Mouse (Mus musculus) 416B (cell line): ENCODE measurements around the gene Brms1.

Source experiments
- DNase-seq: peaks from one replicate; pipeline ENCODE4 v3.0.0; 2011; ENCODE audit warnings: low read depth

Brms1 gene

DNA sequence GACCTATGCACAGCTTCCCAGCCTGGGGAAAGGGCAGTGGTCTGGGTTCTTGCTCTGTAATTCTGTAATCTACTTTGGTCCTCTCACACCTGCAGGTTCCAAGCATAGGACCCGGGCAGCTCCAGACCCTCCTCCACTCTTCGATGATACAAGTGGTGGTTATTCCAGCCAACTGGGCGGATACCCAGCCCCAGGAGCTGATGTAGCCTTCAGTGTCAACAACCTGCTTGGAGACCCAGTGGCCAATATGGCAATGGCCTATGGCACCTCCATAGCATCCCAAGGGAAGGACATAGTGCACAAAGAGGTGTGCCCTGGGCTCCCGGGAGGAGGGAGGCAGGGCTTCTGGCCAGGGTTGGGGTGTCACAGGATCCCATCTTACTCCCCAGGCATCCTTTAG, 48.2 kb downstream of the Brms1 start:
- no peak for DNase-seq

DNA sequence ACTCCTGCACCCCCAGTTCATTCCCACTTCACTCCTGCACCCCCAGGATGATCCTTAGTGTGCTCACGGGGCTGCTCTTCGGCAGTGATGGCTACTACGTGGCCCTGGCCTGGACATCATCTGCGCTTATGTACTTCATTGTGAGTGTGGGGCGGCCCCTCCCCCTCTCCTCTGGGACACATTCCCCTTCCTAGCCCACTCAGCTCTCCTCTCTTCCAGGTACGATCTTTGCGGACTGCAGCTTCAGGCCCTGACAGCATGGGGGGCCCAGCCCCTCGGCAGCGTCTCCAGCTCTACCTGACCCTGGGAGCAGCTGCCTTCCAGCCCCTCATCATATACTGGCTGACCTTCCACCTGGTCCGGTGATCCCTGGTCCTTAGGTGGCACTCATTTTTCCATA, 50.9 kb downstream of the Brms1 start:
- DNase-seq: no peak

DNA sequence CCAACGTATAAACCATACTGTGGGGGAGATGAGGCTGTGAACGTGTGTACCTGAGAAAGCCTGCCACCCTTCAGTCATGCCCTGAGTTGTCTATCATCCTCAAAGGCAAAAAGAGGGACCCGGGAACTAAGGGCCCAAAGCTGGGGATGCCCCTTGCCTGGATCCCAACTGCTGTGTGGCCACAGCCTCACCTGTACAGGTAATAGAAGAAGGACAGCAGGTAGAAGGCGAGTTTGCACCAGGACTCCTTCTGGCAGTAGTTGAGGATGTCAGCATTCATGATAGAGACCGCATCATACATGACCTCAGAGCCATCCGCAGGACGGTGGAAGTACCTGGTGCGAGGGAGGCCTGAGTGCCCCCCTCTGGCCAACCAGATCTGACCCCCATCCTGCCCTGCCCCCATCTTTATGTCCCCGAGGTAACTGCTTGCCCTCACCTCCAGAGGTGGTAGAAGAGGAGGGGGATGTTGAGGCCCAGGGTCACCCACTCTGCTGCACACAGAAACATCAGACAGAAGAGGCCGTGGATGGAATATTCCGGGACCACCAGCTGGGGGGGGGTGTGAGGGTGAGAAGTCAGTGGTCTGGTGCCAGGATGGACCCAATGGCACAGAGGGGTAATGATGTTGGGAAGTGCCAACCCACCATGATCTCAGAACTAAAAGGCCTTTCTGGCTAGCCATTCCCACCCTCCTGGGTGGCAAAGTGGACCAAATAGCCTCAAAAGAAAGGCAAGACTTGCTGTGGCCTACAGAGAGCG, 52.5 kb downstream of the Brms1 start:
- DNase-seq: no peak

DNA sequence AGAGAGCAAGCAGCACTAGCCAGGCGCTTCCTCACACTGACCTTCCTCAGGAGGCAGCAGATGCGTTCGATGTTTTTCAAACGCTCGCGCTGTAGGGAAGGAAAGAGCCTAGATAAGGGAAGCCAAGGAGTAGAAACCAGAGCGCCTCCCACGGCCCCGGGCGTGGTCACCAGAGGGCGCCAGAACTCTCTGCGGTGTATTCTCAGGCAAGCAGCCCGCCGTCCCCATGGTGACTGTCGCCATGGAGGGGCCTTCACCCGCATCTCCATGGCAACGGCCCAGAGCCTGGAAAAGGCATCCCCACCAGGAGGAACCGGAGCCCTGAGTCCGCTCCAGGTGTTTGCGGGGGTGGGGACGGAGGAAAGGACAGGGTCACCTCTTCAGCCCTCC, 53.1 kb downstream of the Brms1 start:
- peak; percentile 85 for DNase-seq

DNA sequence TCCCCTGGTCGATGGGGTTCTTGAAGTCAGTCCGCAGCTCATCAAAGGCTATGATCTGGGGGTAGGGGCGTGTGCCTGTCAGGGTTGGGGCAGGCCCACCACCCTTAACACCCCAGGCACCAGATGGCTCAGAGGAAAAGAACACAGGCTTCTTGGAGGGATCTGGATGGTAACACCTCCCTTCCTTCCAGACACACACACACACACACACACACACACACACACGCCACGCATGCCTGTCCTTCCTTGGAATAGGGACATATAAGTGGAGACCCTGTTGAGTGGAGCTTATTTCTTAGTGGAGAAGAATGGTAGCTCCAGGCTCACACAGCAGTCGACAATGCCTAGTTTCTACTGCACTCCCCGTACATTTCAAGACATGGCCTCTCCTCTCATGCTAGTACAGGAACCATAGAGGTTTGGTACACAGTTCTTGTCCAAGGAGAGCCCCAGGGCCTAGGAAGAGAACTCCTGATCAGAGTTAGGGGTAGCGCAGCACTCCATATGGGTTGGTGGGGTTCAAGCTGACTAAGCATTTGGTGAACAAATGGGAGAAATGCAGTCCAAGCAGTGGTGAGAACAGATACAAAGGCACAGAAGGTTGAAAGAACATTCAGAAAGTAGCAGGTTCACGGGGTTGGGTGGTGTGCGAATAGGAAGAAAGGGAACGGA, 53.7 kb downstream of the Brms1 start:
- DNase-seq: no peak

DNA sequence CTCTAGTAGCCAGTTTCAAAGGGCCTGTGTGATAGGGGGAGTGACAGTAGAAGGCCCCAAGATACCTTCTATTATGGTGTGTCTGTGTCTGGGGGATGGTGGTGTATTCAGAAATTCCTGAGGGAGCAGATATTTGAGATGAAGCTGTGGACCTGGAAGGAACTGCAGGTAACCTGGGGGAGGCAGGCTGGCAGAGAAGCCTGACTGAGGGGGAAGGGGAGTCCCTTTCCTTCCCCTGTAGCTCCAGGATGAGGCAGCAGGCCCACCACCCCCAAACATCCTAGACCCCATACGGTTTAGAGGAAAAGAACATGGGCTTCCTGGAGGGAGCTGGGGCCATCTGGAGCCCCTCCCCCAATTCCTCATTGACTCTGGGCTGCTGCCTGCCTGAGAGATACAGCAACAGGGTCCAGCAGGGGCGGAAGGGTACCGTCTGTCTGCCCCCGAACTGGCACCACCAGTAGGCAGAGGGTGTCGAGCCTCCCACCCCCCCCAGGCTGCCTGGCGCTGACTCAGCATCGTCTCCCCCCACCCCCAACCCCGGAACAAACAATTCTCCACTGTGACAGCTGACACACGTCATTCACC, 54.8 kb downstream of the Brms1 start:
- no peak for DNase-seq

DNA sequence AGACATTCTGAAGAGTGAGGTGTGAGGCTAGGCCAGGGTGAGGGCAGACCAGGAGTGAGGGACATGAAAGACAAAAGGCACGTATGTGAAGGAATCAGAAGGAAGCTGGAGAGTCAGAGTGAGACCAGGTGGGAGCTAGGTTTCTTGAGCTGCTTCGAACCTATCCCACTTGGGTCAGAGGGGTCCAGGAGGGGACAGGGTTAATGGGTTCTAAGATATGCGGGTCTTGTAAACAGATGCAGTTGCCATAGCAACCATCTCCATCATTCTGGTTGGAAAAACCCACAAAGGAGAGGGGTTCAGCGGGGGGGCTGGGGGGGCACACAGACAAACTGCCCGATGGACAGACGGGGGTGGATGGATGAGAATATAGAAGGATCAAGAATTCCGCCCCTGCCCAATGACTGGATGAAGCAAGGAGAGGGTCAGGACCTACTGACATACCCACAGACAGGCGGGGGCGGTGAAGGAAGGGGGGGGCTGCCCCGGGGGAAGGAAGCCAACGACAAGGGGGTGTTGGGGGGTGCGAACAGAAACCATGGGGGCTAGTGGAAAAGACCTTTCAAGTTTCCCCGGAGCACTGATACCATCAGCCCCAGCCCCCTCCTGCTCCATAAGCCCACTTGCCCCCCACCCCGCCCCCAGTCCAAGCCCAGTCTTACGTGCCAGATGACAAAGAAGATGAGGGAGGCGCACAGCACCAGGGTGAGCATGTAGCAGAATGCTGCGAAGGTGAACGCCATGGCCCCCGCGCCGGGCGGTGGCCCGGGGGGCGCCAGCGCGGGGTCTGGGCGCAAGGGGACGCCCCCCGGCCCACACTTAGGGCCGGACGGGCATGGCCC, 56.6 kb downstream of the Brms1 start:
- no peak for DNase-seq

DNA sequence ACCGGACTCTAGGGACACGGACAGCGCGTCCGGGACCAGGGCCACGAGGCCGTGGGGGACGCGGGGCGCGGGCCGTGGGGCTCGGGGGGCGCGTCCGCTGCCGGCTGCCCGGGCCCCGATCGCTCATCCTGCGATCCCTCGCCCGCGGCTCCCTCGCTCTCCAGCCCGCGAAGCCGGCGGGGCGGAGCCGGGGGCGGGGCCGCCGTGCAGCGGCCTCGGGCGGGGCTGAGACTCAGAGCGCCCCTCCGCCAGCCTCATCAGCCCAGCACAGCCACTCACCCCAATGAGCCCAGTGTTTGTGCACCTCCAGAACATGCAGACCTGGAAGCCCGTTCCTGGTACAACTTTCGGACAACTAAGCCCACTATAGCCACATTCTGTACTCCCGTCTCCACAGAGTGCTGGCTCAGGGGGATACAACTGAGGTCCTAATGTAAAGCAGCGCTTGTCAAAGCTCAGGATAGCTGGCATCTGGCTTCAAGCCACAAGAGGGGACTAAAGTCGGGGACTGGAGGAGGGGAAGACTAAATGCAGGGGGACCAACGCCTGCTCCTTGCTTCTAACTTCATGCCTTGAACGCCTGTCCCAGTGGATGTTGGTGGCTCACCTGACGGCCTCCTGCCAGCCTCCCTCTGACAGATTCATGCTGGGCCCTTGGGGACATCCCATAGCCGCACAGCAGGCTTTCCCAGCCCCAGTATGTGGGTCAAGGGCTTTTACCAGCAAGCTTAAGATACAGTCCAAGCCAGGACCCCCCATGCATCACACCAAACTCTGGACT, 57.4 kb downstream of the Brms1 start, which contains the start of gene Cnih2:
TSS of gene Cnih2 (minus strand) at position 159 of the 781 bp plus-strand sequence.
- DNase-seq: no peak
